Mouse (Mus musculus): ENCODE measurements around the gene Kti12.
A peak's percentile ranks its signal among the peaks of the same experiment; 100 is the strongest.

Kti12 gene

DNA sequence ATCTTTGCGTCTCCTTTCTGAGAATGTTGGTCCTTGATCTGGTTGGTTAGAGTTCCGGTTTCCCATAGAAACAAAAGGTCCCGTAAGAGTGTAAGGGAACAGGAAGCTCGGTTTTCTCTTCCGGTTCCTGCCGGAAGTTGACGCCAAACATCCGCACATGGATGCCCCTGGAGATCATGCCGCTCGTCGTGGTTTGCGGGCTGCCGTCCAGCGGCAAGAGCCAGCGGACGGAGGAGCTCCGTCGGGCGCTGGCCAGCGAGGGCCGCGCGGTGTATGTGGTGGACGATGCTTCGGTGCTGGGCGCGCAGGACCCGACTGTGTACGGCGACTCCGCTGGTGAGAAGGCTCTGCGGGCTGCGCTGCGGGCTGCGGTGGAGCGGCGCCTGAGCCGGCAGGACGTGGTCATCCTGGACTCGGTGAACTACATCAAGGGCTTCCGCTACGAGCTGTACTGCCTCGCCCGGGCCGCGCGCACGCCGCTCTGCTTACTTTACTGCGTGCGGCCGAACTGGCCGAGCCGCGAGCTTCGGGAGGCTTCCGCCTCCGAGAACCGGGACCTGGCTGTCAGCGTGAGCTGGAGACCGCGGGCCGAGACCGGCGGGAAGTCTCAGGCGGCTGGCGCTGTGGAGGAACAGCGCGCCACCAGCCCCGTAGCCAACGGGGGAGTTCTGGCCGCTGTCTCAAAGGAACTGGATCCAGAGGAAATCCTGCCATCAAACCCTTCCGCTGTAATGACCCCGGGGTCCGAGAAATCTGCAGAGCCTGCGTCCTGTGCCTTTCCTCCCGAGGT is at the start of gene Kti12:
Kti12 (plus strand) TSS at position 71 of the 790 bp plus-strand sequence.
- peak; percentile 77 for DNase-seq (ENCODE audit: low spot score)

DNA sequence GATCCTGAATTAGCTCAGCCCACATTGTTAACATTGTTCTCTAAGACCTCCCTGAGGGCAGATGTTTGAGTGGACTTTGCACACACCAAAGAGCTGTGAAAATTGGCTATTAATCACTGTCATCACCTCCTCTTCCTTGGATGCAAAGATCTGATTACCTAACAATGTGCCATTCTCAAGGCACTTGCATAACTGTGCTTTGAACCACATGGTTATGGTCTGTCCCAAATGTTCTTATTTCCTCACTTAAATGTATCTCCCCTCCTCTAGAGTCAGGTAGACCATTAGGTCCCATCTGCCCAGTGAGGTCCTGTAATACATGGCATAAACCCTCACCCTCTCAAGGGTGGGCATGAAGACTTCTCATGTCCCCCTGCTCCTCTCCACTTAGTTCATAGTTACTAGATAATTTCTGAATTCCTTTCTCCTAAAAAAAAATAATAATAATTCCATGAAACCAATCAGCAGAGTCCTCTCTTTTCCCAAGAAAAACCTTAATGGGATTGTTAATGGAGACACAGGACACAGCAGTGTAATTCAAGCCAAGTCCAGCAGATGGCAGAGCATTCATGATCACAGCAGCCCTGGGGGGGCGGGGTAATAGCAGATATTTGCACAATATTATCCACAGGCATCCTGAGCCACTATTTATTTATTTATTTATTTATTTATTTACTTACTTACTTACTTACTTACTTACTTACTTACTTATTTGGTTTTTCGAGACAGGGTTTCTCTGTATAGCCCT is 49.3 kb upstream of the Kti12 start:
- peak; percentile 65 for DNase-seq (ENCODE audit: low spot score)

DNA sequence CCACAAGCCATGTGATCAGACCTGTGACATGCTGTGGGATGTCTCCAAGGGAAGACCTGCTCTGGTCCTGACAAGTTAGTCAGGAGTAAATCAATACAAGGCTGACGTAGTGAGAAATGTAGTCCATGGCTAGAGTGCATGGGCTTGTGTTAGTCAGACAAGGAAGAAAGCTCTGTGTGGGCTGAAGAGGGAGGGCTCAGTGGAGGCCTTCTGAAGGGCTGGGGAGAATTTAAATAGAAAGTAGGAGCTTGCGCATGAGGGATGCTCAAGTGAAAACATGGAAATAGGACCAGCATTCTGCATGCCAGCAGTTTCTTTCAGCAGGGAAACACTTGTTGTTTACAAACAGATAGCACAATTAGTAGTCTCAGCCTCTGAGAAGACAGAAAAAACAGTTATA is 44.0 kb upstream of the Kti12 start:
- DNase-seq (ENCODE audit: low spot score) = no peak

DNA sequence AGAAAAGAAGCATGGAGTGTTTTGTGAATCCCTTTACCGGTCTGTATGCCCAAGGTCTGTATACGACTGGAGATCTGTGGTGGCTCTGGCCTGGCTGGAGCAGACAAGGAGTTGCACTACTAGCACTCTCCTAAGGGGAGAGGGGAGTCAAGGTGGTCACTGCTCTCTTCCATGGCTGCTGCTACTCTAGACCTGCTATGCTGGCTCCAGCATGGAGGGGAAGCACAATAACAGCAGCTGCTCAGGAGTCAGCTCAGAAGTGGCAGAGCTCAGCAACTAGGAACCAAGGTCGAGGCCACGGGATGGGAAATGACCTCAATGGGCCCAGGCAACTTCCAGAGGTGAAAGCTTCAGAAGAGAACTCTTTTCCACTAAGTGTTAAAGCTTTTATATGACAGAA is 36.4 kb upstream of the Kti12 start:
- DNase-seq (ENCODE audit: low spot score) = no peak

DNA sequence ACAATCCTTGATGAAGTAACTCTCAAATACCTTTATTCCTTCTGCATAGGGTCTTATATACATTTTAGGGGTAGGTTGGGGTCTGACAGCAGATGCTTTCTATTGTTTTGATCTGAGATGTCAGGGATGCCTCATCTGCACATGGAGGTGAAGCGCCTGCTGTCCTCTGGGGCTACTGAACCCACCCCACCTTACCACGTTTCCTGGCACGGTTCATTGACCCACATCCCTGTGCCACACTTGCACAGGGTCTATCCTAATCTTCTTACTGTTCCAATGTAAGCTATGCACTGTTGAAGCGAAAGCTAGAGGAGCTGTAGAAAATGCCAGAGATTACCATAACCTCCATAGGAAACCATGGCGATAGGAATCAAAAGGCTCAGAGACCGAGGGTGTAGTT is 36.0 kb upstream of the Kti12 start:
- no peak for DNase-seq (ENCODE audit: low spot score)

DNA sequence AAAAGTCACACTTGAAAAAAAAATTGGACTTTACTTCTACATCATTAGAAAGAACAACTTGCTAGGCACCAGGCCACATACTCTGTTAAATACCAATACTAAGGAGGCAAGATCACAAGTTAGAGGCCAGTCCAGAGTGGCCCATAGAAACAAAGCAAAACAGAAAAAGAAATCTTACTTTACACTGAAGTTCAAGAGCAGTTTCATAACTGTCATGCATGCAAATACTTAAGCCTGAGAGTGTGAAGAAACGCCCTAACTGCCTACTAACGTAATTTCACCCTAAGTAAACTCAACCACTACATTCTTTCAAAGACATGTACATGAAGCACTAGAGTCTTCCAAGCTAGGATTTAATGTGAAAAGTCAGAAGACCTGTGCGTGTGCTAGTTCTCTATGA is 21.9 kb upstream of the Kti12 start:
- DNase-seq (ENCODE audit: low spot score) = no peak

DNA sequence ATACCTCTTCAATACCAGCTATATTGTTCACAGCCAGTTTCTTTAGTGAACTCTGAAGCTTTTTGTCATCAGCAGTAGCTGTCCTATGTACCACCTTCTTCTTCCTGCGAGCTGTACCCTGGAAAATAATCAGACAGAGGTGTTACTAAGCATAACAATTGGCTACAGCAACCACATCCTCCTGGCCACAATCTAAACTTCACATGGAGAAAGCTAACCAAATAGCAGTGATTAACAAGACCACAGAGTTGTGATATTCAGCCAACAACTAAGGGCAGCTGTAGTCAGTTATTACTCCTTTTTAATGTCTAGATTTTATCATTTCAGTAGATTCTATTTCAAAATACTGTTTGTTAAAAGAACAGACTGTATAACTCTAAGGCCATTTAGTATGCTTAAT is 21.5 kb upstream of the Kti12 start:
- DNase-seq (ENCODE audit: low spot score) = no peak

DNA sequence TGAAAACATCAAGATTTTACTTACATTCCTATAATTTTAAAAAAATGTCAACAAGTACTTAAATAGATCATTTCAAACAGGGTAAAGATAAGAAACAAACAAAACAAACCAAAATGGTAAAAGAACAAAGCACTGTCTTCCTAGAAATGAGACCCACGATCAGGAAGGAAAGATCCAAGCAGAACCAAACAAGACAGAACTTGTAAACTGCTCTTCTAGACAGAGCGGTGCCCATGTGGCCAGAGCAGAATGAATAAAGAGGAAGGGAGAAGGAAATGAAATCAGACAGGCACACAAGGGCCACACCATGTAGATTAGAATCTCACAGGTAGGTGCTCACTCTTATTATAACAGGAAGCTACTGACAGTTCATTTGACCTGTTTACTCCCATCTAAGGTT is 20.9 kb upstream of the Kti12 start:
- no peak for DNase-seq (ENCODE audit: low spot score)

DNA sequence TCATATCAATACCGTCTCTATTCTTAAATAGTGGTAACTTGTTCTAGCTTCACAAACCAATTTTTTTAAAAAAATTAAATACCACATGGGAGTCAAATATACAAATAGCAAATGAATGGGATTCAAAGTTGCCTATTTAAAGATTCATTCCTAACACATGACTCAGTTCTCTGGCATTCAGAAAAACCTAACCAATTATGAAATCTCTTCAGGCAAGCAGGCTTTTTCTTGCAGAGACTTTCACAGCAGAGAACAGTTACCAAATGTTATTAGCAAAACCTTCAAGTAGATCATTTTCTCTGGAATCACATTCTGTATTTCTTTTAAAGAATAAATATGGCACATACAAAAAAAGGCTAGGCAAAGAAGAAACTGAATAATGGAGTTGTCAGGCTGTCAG is 16.9 kb upstream of the Kti12 start:
- no peak for DNase-seq (ENCODE audit: low spot score)

DNA sequence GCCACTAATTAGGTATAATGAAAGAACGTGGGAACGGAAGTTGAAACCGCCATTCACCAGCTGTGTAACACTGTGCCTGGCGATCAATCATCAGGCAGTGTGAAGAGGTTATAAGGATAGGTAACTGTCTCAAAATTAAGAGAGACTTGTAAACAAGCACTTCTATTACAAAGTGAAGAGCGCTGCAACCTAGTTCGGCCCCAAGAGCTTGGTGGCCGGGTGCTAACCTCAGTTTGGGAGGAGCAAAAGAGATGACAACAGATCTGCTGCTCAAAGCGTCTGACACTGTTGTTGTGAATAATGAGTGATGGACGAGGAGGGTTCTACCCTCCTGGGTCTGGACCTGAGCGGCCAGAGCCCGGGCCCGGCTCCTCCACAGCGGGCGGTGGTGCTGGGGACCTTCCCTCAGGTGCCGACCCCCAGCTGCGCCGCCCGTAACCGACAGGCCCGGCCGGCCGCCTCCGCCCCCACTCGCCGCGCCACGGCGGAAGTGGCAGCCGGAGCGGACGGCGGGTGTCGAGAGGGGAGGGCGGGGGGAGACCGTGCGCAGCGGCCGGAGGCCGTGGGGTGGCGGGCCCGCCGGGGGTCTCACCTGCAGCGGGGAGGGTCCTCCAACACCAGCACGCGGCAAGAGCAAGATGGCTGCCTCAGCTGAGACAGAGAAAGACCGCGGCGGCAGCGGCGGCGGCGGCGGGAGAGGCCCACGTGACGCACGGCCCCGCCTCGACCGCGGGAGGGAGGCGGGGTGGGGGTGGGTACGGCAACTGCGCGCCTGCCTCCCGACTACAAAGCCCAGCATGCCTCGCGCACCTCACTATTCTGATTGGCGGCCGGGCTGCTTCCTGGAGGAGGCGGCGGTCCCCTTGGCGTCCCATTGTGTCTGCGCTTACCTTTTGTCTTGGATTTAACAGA is 14.4 kb upstream of the Kti12 start, which contains the start of gene Btf3l4:
Btf3l4 (minus strand) TSS at position 699 of the 912 bp plus-strand sequence.
- peak; percentile 89 for DNase-seq (ENCODE audit: low spot score)

DNA sequence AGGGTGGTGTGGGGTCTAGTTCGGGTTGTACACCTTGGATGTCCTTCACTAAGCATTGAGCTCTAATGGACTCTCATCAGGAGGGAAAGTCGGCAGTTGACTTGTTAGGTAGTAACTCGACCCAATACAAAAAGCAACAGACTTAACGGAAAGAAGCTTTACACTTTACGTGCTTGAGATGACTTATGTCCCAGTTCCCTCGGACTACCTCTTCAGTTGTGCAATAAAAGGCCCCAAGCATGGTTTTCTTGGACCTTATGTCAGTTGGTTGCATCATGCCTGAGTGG is 13.8 kb upstream of the Kti12 start:
- no peak for DNase-seq (ENCODE audit: low spot score)

DNA sequence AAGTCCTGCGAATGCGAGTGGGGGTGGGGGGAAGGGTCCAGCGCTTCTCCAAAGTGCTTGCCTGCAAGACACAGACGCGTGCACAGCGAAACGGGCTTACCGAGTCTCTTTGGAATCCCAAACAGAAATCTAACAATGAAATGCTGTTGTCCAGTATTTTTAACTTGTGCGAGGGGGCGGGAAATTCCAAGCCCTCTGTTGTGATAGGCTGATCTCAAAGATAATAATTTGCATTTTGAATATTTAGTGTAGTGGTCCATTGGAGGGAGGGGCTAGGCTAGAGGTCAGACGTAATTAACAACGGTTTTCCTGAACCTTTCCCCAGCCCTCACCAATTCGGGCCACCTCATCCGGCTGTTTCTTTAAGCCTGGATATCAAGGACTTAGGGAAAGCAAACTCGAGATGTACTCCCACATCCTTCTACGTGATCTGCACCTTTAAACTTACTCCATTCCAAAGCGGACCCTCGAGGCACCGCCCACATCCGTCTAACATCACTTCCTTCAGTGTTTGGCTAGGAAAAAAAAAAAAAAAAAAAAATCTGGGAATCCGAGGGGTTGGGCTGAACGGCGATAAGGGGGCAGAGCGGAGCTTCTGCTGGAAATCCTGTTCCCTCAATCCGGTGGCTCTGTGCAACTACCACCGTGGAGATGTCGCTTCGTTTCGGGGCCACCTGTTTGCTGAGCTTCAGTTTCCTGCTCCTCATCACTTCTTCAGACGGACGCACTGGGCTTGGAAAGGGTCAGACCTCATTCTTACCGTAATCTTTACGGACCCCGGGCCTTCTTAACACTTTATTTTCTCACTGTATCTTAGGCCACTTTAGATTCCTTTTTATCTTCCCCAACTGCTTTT is 13.2 kb upstream of the Kti12 start, which contains the start of gene Txndc12:
Txndc12 (plus strand) TSS at position 487 of the 856 bp plus-strand sequence.
- peak; percentile 80 for DNase-seq (ENCODE audit: low spot score)

DNA sequence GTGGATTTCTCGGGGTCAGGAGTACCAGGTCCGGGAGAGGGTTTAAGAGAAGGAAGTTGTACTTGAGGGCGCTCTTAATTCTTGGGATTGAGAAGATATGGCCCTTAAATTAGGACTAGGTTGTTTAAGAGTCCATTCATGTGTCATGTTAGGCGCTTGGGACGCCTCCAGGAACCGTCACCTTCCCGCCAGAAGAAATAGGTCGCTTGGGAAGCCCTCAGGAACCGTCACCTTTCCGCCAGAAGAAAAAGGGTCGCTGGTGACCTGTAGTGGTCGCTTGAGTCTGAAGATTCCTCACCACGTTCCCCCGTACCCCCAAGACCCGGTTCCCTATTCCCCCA is 12.6 kb upstream of the Kti12 start:
- DNase-seq (ENCODE audit: low spot score) = no peak

DNA sequence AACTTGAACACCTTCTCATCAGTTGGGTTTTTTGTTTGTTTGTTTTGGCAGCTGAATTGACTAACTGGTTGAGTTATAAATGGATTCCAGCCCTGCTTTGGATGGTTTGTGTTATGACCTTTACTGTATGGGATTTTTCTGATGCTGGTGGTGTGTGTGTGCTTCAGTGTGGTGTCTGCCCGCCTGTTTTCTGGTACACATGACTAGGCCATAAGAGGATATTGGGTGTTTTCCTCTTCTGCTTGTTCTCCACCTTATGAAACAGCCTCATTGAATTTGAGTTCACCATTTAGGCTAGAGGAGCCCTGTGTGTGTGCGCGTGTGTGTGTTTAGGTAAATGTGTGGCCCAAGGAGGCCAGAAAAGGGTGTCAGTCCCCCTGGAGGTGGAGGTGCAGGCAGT is 12.1 kb upstream of the Kti12 start:
- DNase-seq (ENCODE audit: low spot score) = no peak

DNA sequence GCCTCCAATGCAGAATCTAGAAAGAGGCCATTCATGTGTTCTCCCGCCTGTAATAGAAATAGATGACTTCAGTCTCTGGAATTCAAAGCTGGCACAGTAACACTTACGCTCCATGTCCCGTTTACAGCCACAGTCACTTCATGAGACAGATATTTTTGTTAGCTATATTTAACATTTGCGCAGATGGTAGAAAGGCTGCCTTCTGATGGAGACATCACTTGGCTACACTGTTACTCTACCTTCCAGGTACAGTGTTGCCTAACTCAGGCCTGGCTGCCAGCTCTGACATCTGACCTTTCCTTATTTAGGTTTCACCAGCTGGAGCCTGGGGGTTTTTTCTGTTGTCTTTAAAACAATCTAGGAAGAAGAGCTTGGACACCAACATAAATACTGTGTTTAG is 9.6 kb upstream of the Kti12 start:
- no peak for DNase-seq (ENCODE audit: low spot score)

DNA sequence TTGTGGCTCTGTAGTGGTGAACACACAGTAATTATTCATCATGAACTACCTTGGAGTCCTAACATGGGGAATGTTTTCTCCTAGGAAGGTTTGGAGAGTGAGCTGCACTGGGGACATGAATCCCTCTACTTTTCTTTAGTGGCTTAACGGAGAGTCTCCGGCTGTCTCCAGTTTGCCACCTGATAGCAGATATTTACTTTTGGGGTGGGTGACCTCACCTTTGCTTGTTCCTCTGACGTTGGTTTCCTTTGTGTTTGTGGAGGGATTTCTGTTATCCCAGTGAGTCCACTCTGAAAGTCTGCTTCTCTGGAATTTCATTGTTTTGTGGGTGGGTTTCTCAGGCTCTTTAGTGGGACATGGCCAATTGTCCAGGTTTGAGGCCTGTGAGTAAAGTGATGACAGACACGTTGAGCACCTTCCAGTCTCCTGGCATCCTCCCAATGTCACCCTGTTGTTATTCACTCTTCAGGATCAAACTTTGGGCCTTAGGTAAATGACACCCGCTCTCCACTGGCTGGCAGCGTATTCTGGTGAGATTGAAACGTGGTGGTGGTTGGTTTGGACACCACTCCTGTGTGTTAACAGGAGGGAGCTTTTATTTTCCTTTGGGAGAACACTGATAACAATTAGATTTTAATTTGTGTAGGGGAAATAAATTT is 5.5 kb upstream of the Kti12 start:
- DNase-seq (ENCODE audit: low spot score) = no peak

DNA sequence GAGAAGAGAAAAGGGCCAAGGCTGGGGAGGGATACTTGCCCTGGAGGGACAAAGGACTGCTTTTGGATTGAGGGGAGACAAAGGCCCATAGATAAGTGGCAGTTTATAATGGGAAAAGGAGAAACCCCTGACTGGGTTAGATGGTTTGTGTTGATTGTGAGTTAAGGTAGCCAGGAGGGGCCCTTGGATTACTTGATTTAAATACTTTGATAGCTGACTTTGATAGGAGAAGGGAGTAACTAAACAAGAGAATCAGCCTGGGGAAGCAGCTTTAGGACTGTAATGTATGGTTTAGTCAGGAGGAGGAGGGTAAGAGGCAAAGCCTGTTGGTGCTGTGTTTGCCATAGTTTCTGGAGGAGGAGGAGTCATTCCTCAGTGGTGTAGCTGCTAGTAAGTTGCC is 4.2 kb upstream of the Kti12 start:
- no peak for DNase-seq (ENCODE audit: low spot score)

DNA sequence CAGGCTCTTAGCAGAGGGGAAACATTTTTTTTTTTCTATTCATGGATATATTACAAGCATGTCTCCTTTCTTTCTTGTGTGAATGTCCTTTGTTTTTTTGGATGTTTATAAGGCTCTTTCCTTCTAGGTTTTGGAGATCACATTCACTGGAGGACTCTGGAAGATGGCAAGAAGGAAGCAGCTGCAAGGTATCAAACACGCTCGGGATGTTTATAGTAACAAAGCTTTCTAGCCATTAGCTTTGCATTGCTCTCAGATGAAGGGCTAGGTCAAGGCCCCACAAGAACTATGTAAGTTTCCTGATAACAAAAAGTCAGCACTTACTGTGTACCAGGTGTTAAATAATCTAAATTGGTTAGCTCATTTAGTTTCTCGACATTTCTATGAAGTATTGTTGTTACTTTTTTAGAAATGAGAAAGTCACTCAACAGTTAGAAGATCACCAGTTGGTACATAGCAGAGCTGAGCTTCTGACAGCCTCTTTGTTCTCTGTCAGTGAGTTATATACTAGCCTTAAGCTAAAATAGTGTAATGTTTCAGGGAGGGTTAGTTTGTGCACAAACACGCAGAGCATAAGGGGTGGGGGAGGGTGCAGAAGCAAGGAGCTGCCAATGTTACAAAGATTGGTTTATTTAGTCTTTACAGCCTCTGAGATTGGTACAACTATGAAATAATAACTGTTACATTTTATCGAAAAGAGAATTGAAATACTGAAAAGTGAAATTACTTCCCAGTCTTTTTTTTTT is 1.6 kb upstream of the Kti12 start:
- no peak for DNase-seq (ENCODE audit: low spot score)

DNA sequence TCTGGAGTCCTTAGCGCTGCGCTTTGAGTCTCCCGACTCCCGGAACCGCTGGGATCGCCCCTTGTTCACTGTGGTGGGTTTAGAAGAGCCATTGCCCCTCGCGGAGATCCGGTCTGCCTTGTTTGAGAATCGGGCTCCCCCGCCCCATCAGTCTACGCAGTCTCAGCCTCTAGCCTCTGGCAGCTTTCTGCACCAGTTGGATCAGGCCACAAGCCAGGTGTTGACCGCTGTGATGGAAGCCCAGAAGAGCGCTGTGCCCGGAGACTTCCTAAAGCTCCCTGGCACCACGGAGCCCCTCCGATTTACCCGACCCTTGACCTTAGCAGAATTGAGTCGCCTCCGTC is 892 bp downstream of the Kti12 start, which contains the start of gene A730015C16Rik:
A730015C16Rik (minus strand) TSS at position 115 of the 344 bp plus-strand sequence.
- DNase-seq (ENCODE audit: low spot score) = no peak

DNA sequence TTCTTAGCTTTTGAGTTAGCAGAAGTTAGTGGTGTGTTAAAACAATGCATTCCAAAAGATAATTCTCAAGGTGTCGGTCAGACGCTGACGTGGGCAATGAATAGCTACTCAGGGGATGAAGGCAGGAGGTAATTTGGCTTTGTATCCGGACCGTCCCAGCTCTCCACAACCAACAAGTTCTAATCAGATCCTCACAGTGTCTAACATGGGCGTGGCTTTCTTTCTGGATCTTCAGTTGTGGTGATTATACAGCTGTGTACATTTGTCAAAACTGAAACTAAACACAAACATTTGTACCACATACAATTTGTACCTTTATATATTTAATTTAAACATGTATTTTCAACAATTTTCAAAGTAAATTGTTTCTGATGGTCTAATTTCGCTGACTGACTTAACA is 19.2 kb downstream of the Kti12 start:
- DNase-seq (ENCODE audit: low spot score) = no peak
